Mouse (Mus musculus): ENCODE measurements around the gene Ssxb8. TPM values are rescaled to one million over a fixed set of nuclear protein-coding genes. Genes with fewer than 3 reads are reported as not detected.
"Not testable (repeated sequence)": the region's sequence is repeated elsewhere in the genome, so short reads cannot be mapped to it uniquely, and the experiment has no call there.

Gene Ssxb8
- polyA plus RNA-seq (2012; rRNA removed) = not detected in 2 replicates

- not testable (repeated sequence) for H3K36me3 ChIP-seq (ENCODE audit: control insufficient read depth, insufficient read depth, low read length); H3K4me3 ChIP-seq (ENCODE audit: low read depth, low read length); H3K27me3 ChIP-seq (ENCODE audit: control insufficient read depth, insufficient read depth, low read length); H3K4me1 ChIP-seq (ENCODE audit: control insufficient read depth, insufficient read depth, insufficient read length, low read length); H3K27ac ChIP-seq (ENCODE audit: insufficient read depth, low read depth, low read length)
- 53% methylated on average over 1 of the region's 1 CpGs for WGBS
These were observed at the start of gene Ssxb8 for GRCm38 (mm10) chrX:8690744-8691143. TSS of gene Ssxb8 (minus strand) at chrX:8690844.

DNA sequence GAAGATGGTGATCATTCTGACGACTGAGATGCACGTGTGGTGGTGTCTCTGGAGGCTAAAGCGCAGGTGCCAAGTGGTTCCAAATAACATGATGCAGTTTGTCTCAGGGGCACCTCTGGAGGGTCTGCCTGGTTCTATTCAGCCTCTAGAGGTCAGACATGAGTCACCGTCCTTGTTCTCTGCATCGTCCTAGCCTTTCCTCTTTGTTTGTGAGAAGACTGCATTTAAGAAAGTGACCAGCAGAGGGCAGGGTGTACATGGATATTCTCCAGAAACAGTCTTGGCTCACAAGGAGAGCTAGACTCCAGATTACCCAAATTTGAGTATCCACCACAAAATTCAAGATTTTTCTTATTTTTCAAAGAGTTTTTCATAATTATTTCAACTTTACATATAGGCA lies 42.3 kb upstream of the Ssxb8 start:
- Histone ChIP-seq H3K27me3 (ENCODE audit: control insufficient read depth, insufficient read depth, low read length) (no peaks in the 10 kb centered on the region), H3K4me1 (ENCODE audit: control insufficient read depth, insufficient read depth, insufficient read length, low read length) (no peaks in the 10 kb centered on the region), H3K27ac (ENCODE audit: insufficient read depth, low read depth, low read length) (no peak overlapping the region), H3K4me3 (ENCODE audit: low read depth, low read length) (no peak overlapping the region), H3K36me3 (ENCODE audit: control insufficient read depth, insufficient read depth, low read length) (no peaks in the 10 kb centered on the region)
- no peak for TF ChIP-seq CTCF (IDR thresholded peaks at IDR 0.05; ENCODE audit: extremely low read depth, insufficient read length, insufficient replicate concordance, low read depth, low read length)
- TF ChIP-seq POLR2A (IDR thresholded peaks at IDR 0.05; ENCODE audit: low read depth, low read length) = no peak
- WGBS = 48% methylated on average over 5 of the region's 5 CpGs

DNA sequence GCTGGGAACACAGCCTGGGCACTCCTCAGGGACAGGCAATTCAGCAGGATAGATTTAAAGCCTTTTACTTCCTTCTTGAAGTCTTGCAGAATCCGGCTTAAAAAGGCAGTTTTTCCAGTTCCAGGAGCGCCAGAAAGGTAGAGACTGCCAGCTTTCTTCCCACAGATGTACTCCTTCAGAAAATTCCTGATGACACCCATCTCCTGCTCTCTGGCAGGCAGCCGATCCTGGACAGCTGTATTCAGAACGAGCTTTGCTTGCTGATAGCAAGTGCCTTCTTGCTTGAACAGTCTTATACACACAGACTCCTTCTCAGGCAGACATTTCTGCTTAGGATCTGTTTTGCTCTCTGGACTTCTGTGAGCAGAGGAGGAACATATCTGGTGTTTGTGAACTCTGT lies 27.6 kb downstream of the Ssxb8 start:
- Histone ChIP-seq H3K27ac (ENCODE audit: insufficient read depth, low read depth, low read length) (no peak overlapping the region), H3K4me1 (ENCODE audit: control insufficient read depth, insufficient read depth, insufficient read length, low read length) (no peaks in the 10 kb centered on the region), H3K27me3 (ENCODE audit: control insufficient read depth, insufficient read depth, low read length) (no peaks in the 10 kb centered on the region), H3K36me3 (ENCODE audit: control insufficient read depth, insufficient read depth, low read length) (no peaks in the 10 kb centered on the region), H3K4me3 (ENCODE audit: low read depth, low read length) (no peak overlapping the region)
- TF ChIP-seq CTCF (IDR thresholded peaks at IDR 0.05; ENCODE audit: extremely low read depth, insufficient read length, insufficient replicate concordance, low read depth, low read length) (no peak), POLR2A (IDR thresholded peaks at IDR 0.05; ENCODE audit: low read depth, low read length) (no peak)
- WGBS = 77% methylated on average over 4 of the region's 4 CpGs

Other genes with a start within 250 kb of the Ssxb8 start
- gene Ssxb2, start 229.1 kb downstream of the Ssxb8 start, polyA plus RNA-seq (2012; rRNA removed) = not detected in 2 replicates
- not detected in 2 replicates for gene Gm14459, start 165.9 kb downstream of the Ssxb8 start, polyA plus RNA-seq (2012; rRNA removed)
- gene Ssxb6, start 142.6 kb downstream of the Ssxb8 start, polyA plus RNA-seq (2012; rRNA removed) = not detected in 2 replicates
- not detected in 2 replicates for gene Ssxb3, start 99.0 kb downstream of the Ssxb8 start, polyA plus RNA-seq (2012; rRNA removed)
- gene Ssx9, start 57.6 kb upstream of the Ssxb8 start, polyA plus RNA-seq (2012; rRNA removed) = not detected in 2 replicates
- gene Ssxb5, start 112.8 kb upstream of the Ssxb8 start, polyA plus RNA-seq (2012; rRNA removed) = not detected in 2 replicates
- gene Gm6592, start 153.2 kb upstream of the Ssxb8 start, polyA plus RNA-seq (2012; rRNA removed) = not detected in 2 replicates
- not detected in 2 replicates for gene Gm5751, start 183.4 kb upstream of the Ssxb8 start, polyA plus RNA-seq (2012; rRNA removed)
- 0.91 and 1.4 TPM in 2 replicates for gene B630019K06Rik, start 201.5 kb upstream of the Ssxb8 start, polyA plus RNA-seq (2012; rRNA removed)